Mouse (Mus musculus): Measurements from ENCODE around the gene Atp10b.
"Not testable (repeated sequence)": the region's sequence is repeated elsewhere in the genome, so short reads cannot be mapped to it uniquely, and the experiment has no call there.

The Atp10b gene

DNA sequence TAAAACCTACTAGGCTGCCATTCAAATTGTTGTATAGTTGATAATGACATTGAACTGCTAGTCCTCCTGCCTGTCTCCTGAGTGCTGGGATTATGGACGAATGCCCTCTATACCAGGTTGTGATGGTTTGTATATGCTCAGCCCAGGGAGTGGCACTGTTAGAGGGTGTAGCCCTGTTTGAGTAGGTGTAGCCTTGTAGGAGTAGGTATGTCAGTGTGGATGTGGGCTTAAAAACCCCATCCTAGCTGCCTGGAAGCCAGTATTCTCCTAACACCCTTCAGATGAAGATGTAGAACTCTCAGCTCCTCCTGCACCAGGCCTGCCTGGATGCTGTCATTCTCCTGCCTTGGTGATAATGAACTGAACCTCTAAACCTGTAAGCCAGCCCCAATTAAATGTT, at the start of gene Atp10b:
Atp10b (plus strand) TSS at position 301 of the 400 bp plus-strand sequence.
- no peak for DNase-seq (ENCODE audit: extremely low spot score, low read depth, low spot score)

GRCm38 (mm10) chr11:43101357-43101756, 48.3 kb upstream of the Atp10b start:
- DNase-seq (ENCODE audit: extremely low spot score, low read depth, low spot score) = no peak

DNA sequence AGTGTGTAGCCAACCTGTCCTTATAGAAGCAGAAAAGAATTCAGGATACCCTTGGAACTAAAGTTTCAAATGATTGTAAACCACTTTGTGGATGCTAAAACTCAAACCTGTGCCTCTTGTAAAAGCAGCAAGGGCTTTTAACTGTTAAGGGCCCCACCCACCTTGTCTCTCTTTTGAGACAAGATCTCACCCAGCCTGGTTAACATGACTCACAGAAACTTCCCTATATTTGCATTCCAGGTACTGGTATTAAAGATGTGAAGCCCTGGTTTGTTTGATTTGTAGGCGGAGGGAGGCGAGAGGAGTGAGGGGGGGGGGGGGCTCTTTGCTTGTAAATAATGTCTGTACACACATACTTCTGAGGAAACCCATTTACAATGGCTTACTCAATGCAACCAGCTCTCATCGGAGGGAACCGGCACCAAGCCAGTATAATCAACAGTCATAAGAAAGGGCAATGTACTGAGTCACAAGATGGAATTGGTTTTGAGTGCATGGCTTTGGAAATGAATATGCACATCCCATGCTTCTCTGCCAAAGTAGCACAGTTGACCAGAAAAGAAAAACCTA, 23.7 kb upstream of the Atp10b start:
- DNase-seq (ENCODE audit: extremely low spot score, low read depth, low spot score) = no peak

DNA sequence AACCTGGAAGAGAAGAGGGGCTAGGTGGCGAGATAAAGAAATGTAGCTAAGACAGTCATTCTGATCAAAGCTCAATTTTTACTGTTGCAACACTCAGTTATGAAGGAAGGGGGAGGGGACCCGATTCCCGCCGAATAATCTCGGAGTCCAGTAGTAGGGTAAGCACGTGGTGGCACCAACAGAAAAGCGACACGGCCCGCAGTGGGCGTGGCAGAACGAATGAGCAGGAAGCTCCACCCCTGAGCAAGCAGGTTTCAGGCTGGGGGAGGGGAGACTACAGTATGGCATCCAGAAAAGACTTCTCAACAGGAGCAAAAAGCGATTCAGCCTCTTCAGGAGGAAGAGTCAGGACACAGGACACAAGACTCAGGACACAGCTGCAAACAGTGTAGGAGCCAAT, 23.1 kb upstream of the Atp10b start:
- not testable (repeated sequence) for DNase-seq (ENCODE audit: extremely low spot score, low read depth, low spot score)

DNA sequence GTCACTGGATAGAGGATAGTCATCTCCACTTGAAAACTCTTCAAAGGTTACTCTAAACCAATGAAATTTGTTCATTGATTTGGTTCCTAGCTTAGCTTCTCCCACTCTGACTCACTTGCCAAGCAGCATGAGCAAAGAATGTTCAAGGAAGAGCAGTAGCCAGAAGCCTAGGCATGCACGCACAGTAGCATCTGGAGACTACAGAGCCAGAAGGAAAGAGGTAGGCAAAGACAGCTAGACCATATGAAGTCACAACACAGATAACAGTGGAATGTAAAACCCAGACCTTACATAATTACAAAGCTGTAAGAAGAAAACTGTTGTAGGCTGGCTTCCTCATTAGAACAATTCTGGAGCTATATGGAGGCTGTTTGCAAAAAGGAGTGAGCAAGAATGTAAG, 8.4 kb upstream of the Atp10b start:
- no peak for DNase-seq (ENCODE audit: extremely low spot score, low read depth, low spot score)

DNA sequence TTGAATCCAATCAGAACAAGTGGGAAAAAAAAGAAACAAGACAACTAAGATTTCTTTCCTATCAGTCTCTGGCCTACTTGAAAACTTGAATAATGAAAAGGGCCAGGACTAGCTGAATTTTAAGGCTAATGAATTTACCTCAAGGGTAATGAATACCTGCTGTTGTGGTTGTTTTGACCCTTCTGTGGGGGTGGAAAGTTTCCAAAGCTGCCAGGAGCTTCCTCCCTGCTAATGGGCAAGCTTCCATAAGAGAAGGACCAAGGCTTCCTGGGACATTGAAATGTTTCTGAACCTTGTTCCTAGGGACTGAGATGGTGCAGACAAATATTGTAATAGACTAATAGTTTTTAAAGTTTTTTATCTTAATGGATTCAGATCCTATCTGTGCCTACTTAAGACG, 6.9 kb upstream of the Atp10b start:
- no peak for DNase-seq (ENCODE audit: extremely low spot score, low read depth, low spot score)

GRCm38 (mm10) chr11:43144178-43144577, 5.5 kb upstream of the Atp10b start:
- DNase-seq (ENCODE audit: extremely low spot score, low read depth, low spot score) = no peak

GRCm38 (mm10) chr11:43144882-43145281, 4.8 kb upstream of the Atp10b start:
- DNase-seq (ENCODE audit: extremely low spot score, low read depth, low spot score) = not testable (repeated sequence)

DNA sequence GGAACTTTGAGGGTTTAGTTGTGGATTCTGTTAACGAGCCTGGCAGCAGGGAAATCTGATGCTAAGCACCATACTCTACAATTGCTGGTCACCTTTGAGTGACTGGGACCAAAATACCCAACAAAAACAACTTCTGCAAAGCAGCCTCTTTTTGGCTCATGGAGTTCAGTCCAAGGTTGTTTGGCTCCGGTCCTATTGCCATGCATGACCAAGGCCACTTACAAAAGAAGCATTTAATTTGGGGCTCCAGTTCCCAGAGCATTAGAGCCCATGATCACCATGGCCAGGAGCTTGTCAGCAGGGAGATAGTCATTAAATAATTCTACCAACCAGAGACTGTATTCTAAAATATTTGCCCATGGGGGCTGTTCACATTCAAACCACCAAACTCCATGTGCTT, 2.3 kb upstream of the Atp10b start:
- no peak for DNase-seq (ENCODE audit: extremely low spot score, low read depth, low spot score)

- no peak for DNase-seq (ENCODE audit: extremely low spot score, low read depth, low spot score)
Observed at GRCm38 (mm10) chr11:43148341-43148740, 1.3 kb upstream of the Atp10b start.

DNA sequence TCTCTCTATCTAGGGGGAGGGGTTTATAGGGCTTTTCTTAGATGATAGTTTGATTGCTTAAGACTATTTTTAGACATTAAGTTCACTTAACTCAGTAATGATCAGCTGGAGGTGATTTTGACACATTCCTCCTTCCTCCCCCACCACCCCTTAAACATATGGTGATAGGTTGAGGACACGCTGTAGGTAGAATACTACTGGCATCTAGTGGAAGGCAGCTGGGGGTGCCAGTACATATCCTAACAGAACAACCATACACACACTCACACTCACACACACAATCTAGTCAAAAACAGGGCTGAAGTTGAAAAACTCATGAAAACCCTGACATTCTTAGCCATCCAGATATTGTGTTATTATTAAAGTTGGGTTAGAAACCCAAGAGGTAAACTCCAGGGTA, 5.3 kb downstream of the Atp10b start:
- no peak for DNase-seq (ENCODE audit: extremely low spot score, low read depth, low spot score)

- no peak for DNase-seq (ENCODE audit: extremely low spot score, low read depth, low spot score)
Observed at GRCm38 (mm10) chr11:43155417-43155816, 5.7 kb downstream of the Atp10b start.

GRCm38 (mm10) chr11:43158814-43159213, 9.1 kb downstream of the Atp10b start:
- no peak for DNase-seq (ENCODE audit: extremely low spot score, low read depth, low spot score)

- DNase-seq (ENCODE audit: extremely low spot score, low read depth, low spot score) = no peak
Observed at GRCm38 (mm10) chr11:43160188-43160942, 10.7 kb downstream of the Atp10b start.

- no peak for DNase-seq (ENCODE audit: extremely low spot score, low read depth, low spot score)
Observed at GRCm38 (mm10) chr11:43170601-43171000, 20.9 kb downstream of the Atp10b start.

- no peak for DNase-seq (ENCODE audit: extremely low spot score, low read depth, low spot score)
Observed at GRCm38 (mm10) chr11:43174359-43175116, 24.9 kb downstream of the Atp10b start.

- no peak for DNase-seq (ENCODE audit: extremely low spot score, low read depth, low spot score)
Observed at GRCm38 (mm10) chr11:43182401-43182800, 32.7 kb downstream of the Atp10b start.

DNA sequence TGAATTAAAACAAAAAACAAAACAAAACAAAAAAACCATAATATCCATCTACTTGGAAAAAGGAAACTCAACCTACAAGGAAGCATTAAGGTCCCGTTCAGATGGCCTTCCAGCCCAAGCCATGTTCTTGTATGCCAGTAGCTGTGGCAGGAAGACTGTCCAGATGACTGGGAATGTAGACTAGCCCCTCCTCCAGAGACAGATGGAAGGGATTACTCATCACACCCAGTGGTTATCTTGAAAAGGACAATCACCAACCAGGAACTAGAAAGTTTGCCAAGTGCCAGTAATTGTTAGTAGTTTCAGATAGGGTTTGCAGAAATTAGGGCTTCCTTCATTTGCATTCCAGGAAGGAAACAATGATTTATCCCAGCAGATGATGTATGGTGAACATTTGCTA, 33.1 kb downstream of the Atp10b start:
- DNase-seq (ENCODE audit: extremely low spot score, low read depth, low spot score) = no peak

- no peak for DNase-seq (ENCODE audit: extremely low spot score, low read depth, low spot score)
Observed at GRCm38 (mm10) chr11:43183457-43183856, 33.8 kb downstream of the Atp10b start.

GRCm38 (mm10) chr11:43186291-43186690, 36.6 kb downstream of the Atp10b start:
- no peak for DNase-seq (ENCODE audit: extremely low spot score, low read depth, low spot score)

DNA sequence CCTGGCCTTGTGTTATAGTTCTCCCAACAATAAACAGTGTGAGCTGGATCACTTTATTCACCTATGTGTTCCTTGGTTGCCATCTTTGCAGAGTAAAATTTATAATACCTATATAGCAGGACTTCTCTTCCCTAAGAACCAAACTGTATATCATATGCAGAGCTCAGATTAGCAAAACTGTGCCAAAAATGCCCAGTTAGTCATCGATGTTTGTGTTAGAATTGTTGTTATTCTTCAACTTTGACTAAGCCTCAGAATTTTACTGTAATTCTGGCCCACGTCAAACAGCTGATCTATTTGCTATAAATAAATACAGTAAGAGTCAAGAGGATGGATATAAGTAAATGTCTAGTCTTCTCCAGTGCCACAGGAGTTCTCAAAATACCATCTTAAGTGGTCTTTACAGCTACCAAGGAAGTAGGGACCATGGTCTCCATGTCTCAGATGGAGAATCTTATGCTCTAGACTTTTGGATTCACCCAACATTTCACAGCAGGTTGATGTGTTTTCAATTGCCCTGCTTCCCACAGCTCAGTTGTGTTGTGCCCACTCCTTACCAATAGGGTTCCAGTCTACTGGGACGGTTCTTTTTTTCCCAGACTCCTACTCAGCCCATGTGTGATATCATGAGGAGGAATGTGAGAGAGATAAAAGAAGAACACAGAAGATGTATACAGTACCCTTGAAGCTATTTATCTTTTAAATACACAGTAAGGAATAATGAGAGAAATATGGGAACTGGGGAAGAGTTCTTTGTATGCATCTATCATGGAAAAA, 40.3 kb downstream of the Atp10b start:
- no peak for DNase-seq (ENCODE audit: extremely low spot score, low read depth, low spot score)
